Mouse (Mus musculus) CD4-positive naive resting alpha-beta T cell, adult 57 days (primary cell): Measurements from ENCODE around the gene Cbfa2t3. TPM values are rescaled to one million over a fixed set of nuclear protein-coding genes. Genes with fewer than 3 reads are reported as not detected.

Source experiments
- total RNA-seq: library from RNA; stranded (reverse); gene quantifications from one replicate; pipeline ENCODE4 v1.2.4, GENCODE M21; 2023

Gene Cbfa2t3
- 2.8 TPM for total RNA-seq

DNA sequence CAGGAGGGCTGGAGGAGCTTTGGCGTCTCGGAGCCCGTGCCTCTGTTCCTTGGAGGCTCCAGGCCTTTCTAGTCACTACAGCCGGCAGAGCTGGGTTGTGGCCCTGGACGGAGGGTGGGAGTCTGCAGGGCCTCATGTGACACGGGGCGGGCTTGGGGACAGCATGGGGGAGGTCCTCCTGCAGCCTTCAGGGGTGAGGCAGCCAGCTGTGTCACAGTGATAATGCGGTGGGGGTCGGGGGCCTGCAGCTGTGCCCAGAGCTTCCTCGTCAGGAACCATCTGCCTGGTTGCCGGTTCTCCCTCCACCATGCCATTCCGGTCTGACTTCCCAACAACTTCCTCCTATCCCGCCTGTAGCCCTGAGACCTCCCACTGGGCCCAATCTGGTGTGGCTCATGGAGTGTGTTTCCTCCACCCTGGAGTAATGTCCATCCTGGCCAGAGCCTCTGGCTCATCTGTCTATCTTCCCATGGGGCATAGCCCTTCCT, at the start of gene Cbfa2t3:
Gene Cbfa2t3 (minus strand): TSS at position 105 of the 488 bp plus-strand sequence.

DNA sequence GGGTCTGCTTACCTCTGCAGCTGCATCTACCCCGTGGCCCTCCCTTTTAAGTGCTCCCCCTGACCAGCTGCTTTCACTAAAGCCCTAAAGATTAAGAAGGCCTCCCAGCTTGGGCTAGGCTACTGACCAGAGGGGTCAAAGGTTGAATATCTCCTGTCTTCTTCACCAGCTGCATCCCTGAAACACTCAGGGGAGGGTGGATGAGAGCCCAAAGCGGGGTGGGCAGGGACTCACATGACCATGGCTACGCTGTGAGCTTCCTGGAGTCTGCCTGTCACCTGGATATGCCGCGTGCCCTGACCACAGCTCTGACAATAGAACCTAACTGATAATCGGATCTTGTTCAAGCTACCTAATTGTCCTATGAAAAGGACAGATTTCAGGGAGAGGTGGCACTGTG, 76.2 kb downstream of the Cbfa2t3 start, which contains the start of gene Pabpn1l:
Gene Pabpn1l (minus strand): TSS at position 13 of the 400 bp plus-strand sequence.

GRCm38 (mm10) chr8:122611295-122612133, 87.4 kb downstream of the Cbfa2t3 start, which contains the start of the genes Galns and Trappc2l:
Gene Galns, minus strand, starts transcription at chr8:122611463.
Gene Trappc2l, plus strand, starts transcription at chr8:122611640.

GRCm38 (mm10) chr8:122576648-122577022, 122.3 kb downstream of the Cbfa2t3 start, which contains the start of gene Aprt:
Gene Aprt, minus strand, starts transcription at chr8:122576909.

Other genes with a start within 250 kb of the Cbfa2t3 start
- gene Snai3, start 238.4 kb downstream of the Cbfa2t3 start, total RNA-seq = 1.4 TPM
- gene Rnf166, start 223.0 kb downstream of the Cbfa2t3 start, total RNA-seq = 65.4 TPM
- 51.1 TPM for gene Ctu2, start 223.0 kb downstream of the Cbfa2t3 start, total RNA-seq
- 45.7 TPM for gene Piezo1, start 147.8 kb downstream of the Cbfa2t3 start, total RNA-seq
- gene Cdt1, start 131.1 kb downstream of the Cbfa2t3 start, total RNA-seq = 58.9 TPM
- 93.4 TPM for gene Aprt, start 122.2 kb downstream of the Cbfa2t3 start, total RNA-seq
- gene Galns, start 87.6 kb downstream of the Cbfa2t3 start, total RNA-seq = 9.1 TPM
- gene Trappc2l, start 87.5 kb downstream of the Cbfa2t3 start, total RNA-seq = 36.3 TPM
- gene Pabpn1l, start 76.4 kb downstream of the Cbfa2t3 start, total RNA-seq = not detected
- gene Acsf3, start 76.4 kb upstream of the Cbfa2t3 start, total RNA-seq = 12.1 TPM
- not detected for gene Cdh15, start 148.9 kb upstream of the Cbfa2t3 start, total RNA-seq